ENCODE assay signal across 23 mouse cellular contexts in genomic region chr10:19310471-19310870, GRCm38 (mm10). TPM values are rescaled to one million over a fixed set of nuclear protein-coding genes. Genes with fewer than 3 reads are reported as not detected.
DNase-seq lines count a peak whose midpoint lies in the region; ATAC-seq lines count a peak whose summit lies in the region.
"Had no signal": no experiment of that assay in that cellular context is flagged by ENCODE, and none has a peak within 500 bp of the region (broad histone marks: within the 10 kb centered on the region; RNA-seq: fewer than 3 reads in every experiment).

No protein-coding gene starts in this region.

- no peak overlapping the region for H3K9ac ChIP-seq in hindbrain, embryonic 11.5 days (ENCODE audit: low read depth, low read length)
- no peak overlapping the region for H3K9ac ChIP-seq in forebrain, embryonic 14.5 days (ENCODE audit: low read length)
- no peak overlapping the region for H3K9ac ChIP-seq in hindbrain, embryonic 16.5 days (ENCODE audit: low read depth, low read length)
- no peak overlapping the region for H3K9ac ChIP-seq in neural tube, embryonic 15.5 days (replicated peaks)
- H3K9ac ChIP-seq: heart, embryonic 12.5 days; limb, embryonic 13.5 days; liver, embryonic 15.5 days had no signal

- H3K9me3 ChIP-seq in hindbrain, embryonic 10.5 days, result no peaks in the 10 kb centered on the region
- H3K9me3 ChIP-seq in hindbrain, embryonic 11.5 days (ENCODE audit: control insufficient read depth, low read length), result no peaks in the 10 kb centered on the region
- no peaks in the 10 kb centered on the region for H3K9me3 ChIP-seq in forebrain, embryonic 14.5 days (replicated peaks; ENCODE audit: control insufficient read depth, low read length)
- no peaks in the 10 kb centered on the region for H3K9me3 ChIP-seq in hindbrain, embryonic 16.5 days (ENCODE audit: control insufficient read depth, low read length)
- no peaks in the 10 kb centered on the region for H3K9me3 ChIP-seq in neural tube, embryonic 15.5 days (replicated peaks)
- H3K9me3 ChIP-seq: heart, embryonic 12.5 days; limb, embryonic 13.5 days; liver, embryonic 15.5 days had no signal

- H3K4me2 ChIP-seq in hindbrain, embryonic 11.5 days (replicated peaks; ENCODE audit: low read depth, low read length), result no peak overlapping the region
- peak overlapping the region; percentile 43 for H3K4me2 ChIP-seq in forebrain, embryonic 14.5 days (ENCODE audit: low read length)
- H3K4me2 ChIP-seq in hindbrain, embryonic 16.5 days (ENCODE audit: low read length), result peak overlapping the region; percentile 29; the same call in 1 of the 2 replicates
- H3K4me2 ChIP-seq in neural tube, embryonic 15.5 days, result peak overlapping the region; percentile 9; the same call in 1 of the 2 replicates
- H3K4me2 ChIP-seq: heart, embryonic 12.5 days; limb, embryonic 13.5 days; liver, embryonic 15.5 days had no signal

- no peak for DNase-seq in hindbrain, embryonic 10.5 days (ENCODE audit: low spot score)
- no peak for DNase-seq in hindbrain, embryonic 11.5 days (ENCODE audit: low spot score)
- peak; percentile 83 for DNase-seq in forebrain, embryonic 14.5 days (ENCODE audit: low spot score)
- no peak for DNase-seq in heart, postnatal 4 days
- DNase-seq: adrenal gland, adult 2 months; cerebellum, adult 11 months; kidney, adult 11 months; kidney, postnatal 14 days; lung, postnatal 14 days; right cerebral cortex, postnatal 14 days; thymus, postnatal 14 days had no signal

- peaks cover 7% of the 10 kb centered on the region; the same call in 1 of the 2 replicates for H3K27me3 ChIP-seq in hindbrain, embryonic 10.5 days (ENCODE audit: insufficient read depth, poor library complexity, severe bottlenecking)
- H3K27me3 ChIP-seq in hindbrain, embryonic 11.5 days (ENCODE audit: control insufficient read depth, insufficient read depth, low read length), result no peaks in the 10 kb centered on the region
- 0 out of 2 replicates have a peak, but pooled peaks cover 2% of the 10 kb centered on the region for H3K27me3 ChIP-seq in forebrain, embryonic 14.5 days (replicated peaks; ENCODE audit: control insufficient read depth, insufficient read depth, low read length)
- H3K27me3 ChIP-seq in hindbrain, embryonic 16.5 days (replicated peaks; ENCODE audit: control insufficient read depth, insufficient read depth, low read length), result peaks cover 2% of the 10 kb centered on the region; the same call in 1 of the 2 replicates
- H3K27me3 ChIP-seq in neural tube, embryonic 15.5 days (replicated peaks), result peaks cover 43% of the 10 kb centered on the region
- H3K27me3 ChIP-seq: CH12.LX; heart, embryonic 12.5 days; limb, embryonic 13.5 days; liver, embryonic 15.5 days had no signal

- no peak for ATAC-seq in hindbrain, embryonic 11.5 days (ENCODE audit: low FRiP score)
- ATAC-seq in forebrain, embryonic 14.5 days, result no peak; the same call in 1 of the 2 replicates
- ATAC-seq in hindbrain, embryonic 16.5 days, result no peak
- ATAC-seq in neural tube, embryonic 15.5 days (ENCODE audit: low FRiP score), result no peak
- no peak for ATAC-seq in inflammation-experienced regulatory T-cells, adult 6 months

- H3K27ac ChIP-seq in hindbrain, embryonic 10.5 days, result peak overlapping the region; percentile 70; the same call in 1 of the 2 replicates
- H3K27ac ChIP-seq in hindbrain, embryonic 11.5 days (ENCODE audit: low read depth, low read length), result no peak overlapping the region
- H3K27ac ChIP-seq in forebrain, embryonic 14.5 days (ENCODE audit: low read depth, low read length), result peak overlapping the region; percentile 59; the same call in 1 of the 2 replicates
- no peak overlapping the region for H3K27ac ChIP-seq in hindbrain, embryonic 16.5 days (ENCODE audit: low read depth, low read length)
- no peak overlapping the region for H3K27ac ChIP-seq in neural tube, embryonic 15.5 days (replicated peaks)
- H3K27ac ChIP-seq: limb, embryonic 13.5 days; liver, embryonic 15.5 days had no signal

- H3K4me1 ChIP-seq in hindbrain, embryonic 10.5 days (replicated peaks), result peaks cover 18% of the 10 kb centered on the region
- 0 out of 2 replicates have a peak, but pooled peaks cover 4% of the 10 kb centered on the region for H3K4me1 ChIP-seq in hindbrain, embryonic 11.5 days (replicated peaks; ENCODE audit: control insufficient read depth, insufficient read depth, low read length)
- H3K4me1 ChIP-seq in forebrain, embryonic 14.5 days (ENCODE audit: control insufficient read depth, insufficient read depth, low read length), result peaks cover 14% of the 10 kb centered on the region
- H3K4me1 ChIP-seq in hindbrain, embryonic 16.5 days (ENCODE audit: control insufficient read depth, insufficient read depth, low read depth, low read length), result peaks cover 7% of the 10 kb centered on the region
- H3K4me1 ChIP-seq in neural tube, embryonic 15.5 days, result peaks cover 11% of the 10 kb centered on the region
- H3K4me1 ChIP-seq: heart, embryonic 12.5 days; liver, embryonic 15.5 days had no signal

- 42% methylated on average over 5 of the region's 5 CpGs for WGBS in hindbrain, embryonic 10.5 days
- 51% methylated on average over 5 of the region's 5 CpGs for WGBS in hindbrain, embryonic 11.5 days
- 1% methylated on average over 5 of the region's 5 CpGs for WGBS in forebrain, embryonic 14.5 days
- WGBS in hindbrain, embryonic 16.5 days, result 5% methylated on average over 5 of the region's 5 CpGs
- WGBS in neural tube, embryonic 15.5 days, result 15% methylated on average over 5 of the region's 5 CpGs

- no peaks in the 10 kb centered on the region for H3K36me3 ChIP-seq in hindbrain, embryonic 10.5 days
- no peaks in the 10 kb centered on the region for H3K36me3 ChIP-seq in hindbrain, embryonic 11.5 days (ENCODE audit: control insufficient read depth, insufficient read depth, low read length)
- no peaks in the 10 kb centered on the region for H3K36me3 ChIP-seq in forebrain, embryonic 14.5 days (ENCODE audit: control insufficient read depth, insufficient read depth, low read length)
- no peaks in the 10 kb centered on the region for H3K36me3 ChIP-seq in hindbrain, embryonic 16.5 days (ENCODE audit: control insufficient read depth, insufficient read depth, low read length)
- no peaks in the 10 kb centered on the region for H3K36me3 ChIP-seq in neural tube, embryonic 15.5 days
- H3K36me3 ChIP-seq: heart, embryonic 12.5 days; limb, embryonic 13.5 days; liver, embryonic 15.5 days had no signal

- H3K4me3 ChIP-seq in hindbrain, embryonic 10.5 days, result no peak overlapping the region
- H3K4me3 ChIP-seq in hindbrain, embryonic 11.5 days (ENCODE audit: low read depth, low read length), result no peak overlapping the region
- H3K4me3 ChIP-seq in forebrain, embryonic 14.5 days (ENCODE audit: low read depth, low read length), result no peak overlapping the region
- no peak overlapping the region for H3K4me3 ChIP-seq in hindbrain, embryonic 16.5 days (ENCODE audit: low read length)
- no peak overlapping the region for H3K4me3 ChIP-seq in neural tube, embryonic 15.5 days (replicated peaks)
- H3K4me3 ChIP-seq: heart, embryonic 12.5 days; limb, embryonic 13.5 days; liver, embryonic 15.5 days had no signal

RNA-seq across cellular contexts. Expression of gene Olig3, which starts 45.9 kb away (rescaled TPM):
- polyA plus RNA-seq in hindbrain, embryonic 10.5 days (2016; fragmentation: Nextera tagmentation; extraction: Ambion mirVana), result 82.0 and 99.1 TPM in 2 replicates
- 46.6 and 58.5 TPM in 2 replicates for polyA plus RNA-seq in hindbrain, embryonic 11.5 days (2014; fragmentation: Nextera tagmentation; extraction: Ambion mirVana)
- 1.7 and 1.8 TPM in 2 replicates for polyA plus RNA-seq in forebrain, embryonic 14.5 days (2014; fragmentation: Nextera tagmentation; extraction: Ambion mirVana)
- polyA plus RNA-seq in hindbrain, embryonic 16.5 days (2015; fragmentation: Nextera tagmentation; extraction: Ambion mirVana), result 5.0 and 6.7 TPM in 2 replicates
- polyA plus RNA-seq in neural tube, embryonic 15.5 days (2015; fragmentation: Nextera tagmentation; extraction: Ambion mirVana), result 14.9 and 17.3 TPM in 2 replicates
- total RNA-seq in heart, postnatal 4 days (2021), result not detected
- polyA plus RNA-seq in inflammation-experienced regulatory T-cells, adult 6 months (2017; shearing (Covaris generic)), result not detected
- total RNA-seq: adrenal gland, adult 2 months; CH12.LX; gastrocnemius, adult 18-20 months; granulocyte monocyte progenitor cell, adult 5-6 weeks; heart, postnatal 25 days; layer of hippocampus, adult 8-10 months; megakaryocyte-erythroid progenitor cell, adult 5-6 weeks had no signal
- polyA plus RNA-seq: adrenal gland, adult 2 months; limb, embryonic 13.5 days; liver, embryonic 15.5 days had no signal

Comparison
In these comparisons a context has a peak if more than half of its experiments do, and no peak if none do; other contexts are left out.
1. H3K27ac ChIP-seq: peak in hindbrain, embryonic 10.5 days (single experiment) and forebrain, embryonic 14.5 days (single experiment); none in hindbrain, embryonic 11.5 days (single experiment), hindbrain, embryonic 16.5 days (single experiment) and neural tube, embryonic 15.5 days (single experiment).